Mouse (Mus musculus) retina, adult 2 months (tissue): ENCODE data around the gene Gm44579.
A peak's percentile ranks its signal among the peaks of the same experiment; 100 is the strongest.

Experiments used
- DNase-seq: peaks from one replicate; pipeline ENCODE4 v3.0.0-alpha.2; 2012; ENCODE audit warnings: low read depth, low spot score

Gene Gm44579

DNA sequence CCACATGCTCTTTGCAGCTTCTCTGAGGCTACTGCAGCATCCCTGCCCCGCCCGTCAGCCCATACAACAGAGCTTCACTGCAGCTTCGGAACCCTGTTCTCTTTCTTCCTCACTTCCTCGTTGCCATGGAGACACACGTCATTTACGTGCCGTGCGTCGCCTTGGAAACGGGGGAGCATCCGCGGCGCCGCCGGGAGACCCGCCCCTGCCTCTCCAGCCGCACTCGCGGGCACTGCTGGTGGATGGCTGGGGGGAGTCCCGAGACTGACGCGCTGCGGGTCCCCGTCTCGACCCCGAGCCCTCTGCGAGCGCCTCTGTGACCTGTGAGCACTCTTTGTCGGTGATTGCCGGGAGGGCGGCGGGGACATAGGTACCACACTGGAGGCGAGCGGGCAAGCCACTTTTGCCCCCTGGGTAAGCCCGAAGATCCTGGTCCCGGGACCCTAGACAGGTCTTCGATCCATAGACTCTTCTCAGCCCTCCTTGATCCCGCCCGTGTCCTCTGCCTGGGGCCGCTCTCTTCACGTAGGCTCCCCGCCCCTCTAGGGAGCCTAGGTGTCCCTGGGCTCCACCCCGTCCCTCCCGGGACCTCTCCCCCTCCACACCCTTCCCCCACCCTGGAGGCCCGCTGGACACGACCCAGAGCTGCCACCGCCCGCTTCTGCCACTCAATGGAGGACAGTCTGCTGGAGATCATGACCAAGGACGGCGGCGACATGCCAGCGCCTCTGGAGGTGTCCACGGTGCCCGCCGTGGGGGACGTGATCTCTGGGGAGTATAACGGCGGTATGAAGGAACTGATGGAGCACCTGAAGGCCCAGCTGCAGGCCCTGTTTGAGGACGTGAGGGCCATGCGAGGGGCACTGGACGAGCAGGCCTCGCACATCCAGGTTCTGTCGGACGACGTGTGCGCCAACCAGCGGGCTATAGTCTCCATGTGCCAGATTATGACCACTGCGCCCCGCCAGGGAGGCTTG, 52.8 kb downstream of the Gm44579 start:
- DNase-seq: no peak

- no peak for DNase-seq
These were observed 53.7 kb downstream of the Gm44579 start, which contains the start of gene Ccdc184 for GRCm38 (mm10) chr15:98166963-98167644. Gene Ccdc184, plus strand, starts transcription at chr15:98167158.

DNA sequence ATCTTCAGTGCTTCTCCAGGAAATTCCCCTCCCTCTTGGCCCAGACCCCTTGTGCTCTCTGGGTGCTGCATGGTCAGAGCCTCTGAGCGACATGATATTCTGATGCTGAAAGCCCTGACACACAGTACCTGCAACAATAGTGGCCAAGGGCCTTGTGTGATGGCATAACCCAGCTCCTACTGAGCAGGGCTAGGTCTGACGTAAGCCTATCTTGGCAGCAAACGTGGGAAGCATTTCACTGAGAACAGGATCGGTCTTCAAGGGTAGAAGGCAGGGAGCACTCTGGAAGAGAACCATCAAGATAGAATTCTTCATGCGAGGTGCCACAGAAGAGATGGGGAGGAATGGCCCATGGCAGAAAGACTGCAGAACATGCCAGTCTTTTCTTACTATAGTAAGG, 55.3 kb downstream of the Gm44579 start, which contains the start of gene Asb8:
Gene Asb8 (minus strand): TSS at position 101 of the 400 bp plus-strand sequence.
- DNase-seq: no peak

- DNase-seq: no peak
These were observed 58.2 kb downstream of the Gm44579 start for GRCm38 (mm10) chr15:98162561-98162960.

GRCm38 (mm10) chr15:98161026-98161805, 59.6 kb downstream of the Gm44579 start:
- no peak for DNase-seq

DNA sequence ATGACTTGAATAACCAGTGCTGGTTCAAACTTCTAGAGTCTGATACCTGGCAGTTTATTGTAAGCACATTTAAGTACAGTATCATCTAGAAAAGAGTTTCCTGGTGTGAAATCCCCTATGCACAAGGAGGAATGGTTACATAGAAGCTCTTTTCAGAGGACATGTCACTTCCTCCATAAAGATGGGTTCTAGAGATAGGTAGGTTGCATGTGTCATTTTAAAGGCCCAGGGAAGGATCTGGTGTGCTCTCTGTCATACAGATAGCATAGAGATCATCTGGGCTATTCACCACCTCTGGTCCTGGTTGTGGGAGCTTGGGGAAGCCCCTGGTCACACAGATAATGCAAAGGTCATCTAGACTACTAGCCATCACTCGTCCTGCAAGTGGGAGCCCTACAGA, 63.5 kb downstream of the Gm44579 start:
- DNase-seq: no peak

- DNase-seq: no peak
These were observed 64.8 kb downstream of the Gm44579 start for GRCm38 (mm10) chr15:98155944-98156343.

- no peak for DNase-seq
These were observed 65.5 kb downstream of the Gm44579 start for GRCm38 (mm10) chr15:98155272-98155671.

DNA sequence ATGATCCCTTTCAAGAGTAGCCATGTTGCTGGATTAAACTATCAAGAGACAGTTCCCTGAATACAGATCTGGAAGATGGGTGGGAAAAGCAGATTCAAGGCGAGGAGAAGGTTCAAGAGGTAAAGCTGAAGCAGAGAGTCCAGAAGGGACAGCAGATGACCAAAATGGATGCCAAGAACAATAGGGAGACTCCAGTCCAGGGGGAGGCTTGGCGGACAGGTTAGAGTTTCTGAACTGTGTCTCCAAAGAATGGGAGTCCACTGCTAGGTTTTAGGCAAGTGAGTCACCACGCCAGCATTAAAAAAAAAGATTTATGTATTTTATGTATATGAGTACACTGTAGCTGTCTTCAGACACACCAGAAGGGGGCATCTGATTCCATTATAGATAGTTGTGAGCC, 66.1 kb downstream of the Gm44579 start:
- DNase-seq: no peak

DNA sequence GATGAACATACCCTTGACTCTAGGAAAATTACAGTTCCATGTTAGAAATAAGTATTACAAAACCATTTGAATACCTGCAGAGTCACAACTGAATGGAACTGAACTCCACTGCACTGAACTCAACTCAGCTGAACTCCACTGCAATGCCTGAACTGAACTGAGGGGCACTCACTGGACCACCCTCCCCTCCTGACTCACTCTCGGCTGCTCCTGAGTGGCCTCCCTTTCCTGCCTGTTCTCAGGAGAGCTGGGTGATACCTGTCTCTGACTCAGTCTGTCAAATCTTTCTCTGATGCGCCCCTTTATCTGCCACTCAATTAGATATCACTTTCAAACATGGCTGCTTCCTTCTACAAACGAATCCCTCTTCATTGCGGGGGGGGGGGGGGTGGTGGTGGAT, 66.6 kb downstream of the Gm44579 start:
- no peak for DNase-seq

DNA sequence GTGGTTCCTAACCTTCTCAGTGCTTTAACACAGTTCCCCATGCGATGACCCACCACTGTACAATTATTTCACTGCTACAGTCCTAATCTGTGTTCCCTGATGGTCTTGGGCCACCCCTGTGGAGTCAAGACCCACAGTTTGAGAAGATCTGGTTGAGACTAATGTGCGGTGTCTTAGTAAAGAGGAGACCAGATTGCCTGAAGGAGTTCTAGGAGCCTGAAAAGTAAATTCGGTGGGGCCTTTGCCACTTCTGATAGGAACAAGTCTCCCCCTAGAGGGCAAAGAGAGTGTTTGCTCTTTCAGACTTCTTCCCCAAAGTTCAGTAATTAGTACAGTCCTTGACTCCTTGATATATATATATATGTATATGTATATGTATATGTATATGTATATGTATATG, 67.2 kb downstream of the Gm44579 start:
- DNase-seq: no peak

GRCm38 (mm10) chr15:98152916-98153315, 67.9 kb downstream of the Gm44579 start:
- DNase-seq: no peak

DNA sequence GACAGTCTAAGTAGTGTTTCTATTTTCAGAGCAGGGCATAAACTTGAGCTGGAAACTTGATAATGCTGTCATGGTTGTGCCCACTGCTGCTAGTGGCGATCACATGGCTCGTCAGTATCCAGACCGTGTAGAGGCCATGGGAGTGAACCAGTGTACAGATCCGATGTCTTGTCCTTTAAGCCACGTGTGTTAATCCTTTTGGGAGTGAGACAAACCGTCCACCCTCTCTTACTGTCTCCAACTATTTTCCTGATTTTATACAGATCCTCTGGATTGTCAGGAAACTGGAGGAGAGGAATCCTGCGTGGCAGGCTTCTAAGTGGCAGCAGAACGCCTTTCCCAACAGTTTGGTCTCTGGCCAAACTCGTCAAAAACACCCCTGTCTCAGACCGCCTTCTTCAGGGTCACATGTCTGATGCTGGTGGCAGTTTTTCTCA, 71.6 kb downstream of the Gm44579 start:
- no peak for DNase-seq

DNA sequence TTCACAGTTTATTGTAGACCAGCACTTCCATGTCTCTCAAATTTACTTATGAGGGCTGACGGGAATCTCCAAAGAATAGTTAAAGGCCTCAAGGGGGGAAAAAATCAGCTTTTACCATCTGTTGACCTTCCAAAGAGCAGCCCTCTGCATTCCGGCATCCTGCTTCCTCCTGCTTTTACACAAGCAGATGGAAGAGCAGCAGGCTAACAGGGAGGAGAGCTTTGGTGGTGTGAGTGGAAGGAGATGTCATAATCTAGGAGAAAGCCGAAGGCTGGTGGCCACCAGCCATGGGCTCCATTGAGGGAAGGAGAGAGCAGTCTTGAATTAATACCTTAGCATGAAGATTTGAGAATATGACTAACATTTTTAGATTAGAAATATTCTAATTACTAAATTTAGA, 72.4 kb downstream of the Gm44579 start:
- DNase-seq: no peak

DNA sequence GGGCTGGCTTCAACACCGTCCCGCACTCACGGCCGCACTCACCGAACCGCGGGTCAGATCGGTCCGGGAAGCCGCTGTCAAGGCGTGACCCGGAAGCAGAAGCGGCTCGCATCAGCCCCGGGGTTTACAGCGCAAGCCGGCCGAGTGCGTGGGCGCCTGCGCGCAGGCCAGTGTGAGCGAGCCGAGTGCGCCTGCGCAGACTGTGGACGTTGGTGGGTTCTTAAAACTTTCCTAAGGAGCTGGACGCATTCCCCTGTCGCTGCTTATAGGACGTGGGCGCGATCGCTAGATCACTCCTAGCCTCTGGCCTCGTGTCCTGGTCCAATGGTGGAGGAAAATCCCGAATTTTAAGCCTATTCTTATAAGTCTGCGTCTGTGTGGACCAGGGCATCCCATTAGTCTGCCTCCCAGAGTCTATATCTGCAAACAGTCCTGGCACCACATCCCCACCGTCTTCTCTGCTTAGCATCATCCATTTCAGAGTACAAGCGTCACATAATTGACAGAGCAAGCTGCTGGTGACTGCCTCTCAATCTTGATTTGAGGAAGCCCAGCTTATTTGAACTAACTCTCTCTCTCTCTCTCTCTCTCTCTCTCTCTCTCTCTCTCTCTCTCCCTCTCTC, 75.1 kb downstream of the Gm44579 start:
- peak; percentile 86 for DNase-seq

DNA sequence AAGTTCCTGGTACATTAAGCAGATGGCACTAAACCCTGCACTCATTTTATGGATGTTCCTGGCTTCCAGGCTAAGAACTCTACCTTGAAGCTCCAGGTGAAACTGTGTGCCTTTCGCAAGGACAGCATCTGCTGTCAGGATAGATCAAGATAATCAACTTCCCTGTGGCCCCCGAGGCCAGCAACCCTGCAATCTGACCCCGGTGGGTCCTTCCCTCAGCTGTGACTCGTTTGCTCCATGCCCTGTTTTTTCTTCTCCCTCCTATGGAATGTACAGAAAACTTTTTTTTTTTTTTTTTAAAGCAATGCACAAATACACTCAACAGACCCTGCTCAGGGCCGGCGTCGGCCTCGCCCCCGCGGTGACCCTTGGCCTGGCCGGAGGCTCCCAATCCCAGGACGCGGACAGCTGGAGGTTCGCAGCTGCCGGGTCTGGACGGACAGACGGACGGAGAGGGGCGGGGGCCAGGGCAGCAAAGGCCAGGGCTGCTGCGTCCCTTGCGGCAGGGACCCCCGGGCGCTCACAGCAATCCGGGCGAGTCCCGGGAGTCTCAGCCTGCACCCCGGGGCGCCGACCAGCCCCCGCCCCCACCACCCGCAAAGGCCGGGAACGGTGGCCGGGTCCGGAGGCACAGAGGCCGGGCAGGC, 75.8 kb downstream of the Gm44579 start:
- DNase-seq: no peak

DNA sequence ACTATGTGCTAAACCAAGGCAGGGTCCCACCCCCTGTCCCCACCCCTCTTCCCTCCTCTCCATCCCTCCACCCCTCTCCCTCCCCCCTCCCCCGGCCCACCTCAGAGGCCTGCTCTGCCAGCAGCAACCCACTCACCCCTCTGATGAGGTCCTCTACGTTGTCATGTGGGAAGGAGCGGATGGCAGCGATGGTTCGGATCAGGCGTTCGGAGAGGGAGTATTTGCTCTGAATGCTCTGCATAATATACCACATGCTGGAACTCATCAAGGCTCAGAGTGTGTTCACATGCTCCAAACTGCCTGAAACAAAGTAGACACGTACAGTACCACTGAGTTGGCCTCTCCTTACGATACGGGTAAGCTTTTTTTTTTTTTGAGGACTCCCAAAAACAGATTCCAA, 78.3 kb downstream of the Gm44579 start:
- DNase-seq: no peak

GRCm38 (mm10) chr15:98140809-98141208, 80.0 kb downstream of the Gm44579 start:
- no peak for DNase-seq

GRCm38 (mm10) chr15:98139763-98140162, 81.0 kb downstream of the Gm44579 start:
- no peak for DNase-seq

DNA sequence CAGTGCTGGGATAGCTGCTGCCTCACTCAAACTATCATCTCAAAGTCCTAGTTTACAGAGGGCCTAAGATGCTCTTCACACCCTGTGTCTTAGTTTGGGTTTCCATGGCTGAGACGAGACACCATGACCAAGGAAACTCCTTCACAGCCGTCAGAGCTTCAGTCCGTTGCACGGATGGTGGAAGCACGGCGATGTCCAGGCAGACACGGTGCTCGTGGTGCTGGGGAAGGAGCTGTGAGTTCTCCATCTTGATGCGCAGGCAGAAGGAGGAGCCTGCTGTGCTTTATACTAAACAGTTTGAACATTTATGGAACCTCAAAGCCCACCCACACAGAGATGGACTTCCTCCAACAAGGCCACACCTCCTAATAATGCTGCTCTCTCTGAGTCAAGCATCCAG, 83.9 kb downstream of the Gm44579 start:
- no peak for DNase-seq
